Mouse (Mus musculus): ENCODE results near the gene Dnajb12.

- TF ChIP-seq CTCF (IDR thresholded peaks at IDR 0.05; ENCODE audit: low read depth, low read length) (no peak), GATA1 (IDR thresholded peaks at IDR 0.05; ENCODE audit: borderline replicate concordance, low read length) (no peak)
Measured at GRCm38 (mm10) chr10:59907695-59908299, 28.4 kb downstream of the Dnajb12 start.
